Mouse (Mus musculus) limb, embryonic 10.5 days (tissue): ENCODE data around the gene Mbd5. TPM values are rescaled to one million over a fixed set of nuclear protein-coding genes. Genes with fewer than 3 reads are reported as not detected.

Experiments
- DNase-seq: peaks from one replicate; pipeline ENCODE4 v3.0.0-alpha.2; 2017; ENCODE audit warnings: low spot score
- H3K27ac ChIP-seq: fragments of 300-500 bp; sonication (generic); 2 replicates; pipeline ENCODE4 v1.5.1; 2016; ENCODE audit warnings: mild to moderate bottlenecking
- H3K27me3 ChIP-seq: fragments of 300-500 bp; sonication (generic); 2 replicates; pipeline ENCODE4 v1.6.1; 2016; ENCODE audit warnings: low read depth, mild to moderate bottlenecking; ENCODE audit not compliant: poor library complexity, severe bottlenecking
- H3K36me3 ChIP-seq: fragments of 300-500 bp; sonication (generic); 2 replicates; pipeline ENCODE4 v1.6.1; 2016; ENCODE audit warnings: mild to moderate bottlenecking, moderate library complexity
- H3K4me1 ChIP-seq: fragments of 300-500 bp; sonication (generic); 2 replicates; pipeline ENCODE4 v1.6.1; 2016
- H3K4me3 ChIP-seq: fragments of 300-500 bp; sonication (generic); 2 replicates; pipeline ENCODE4 v1.5.1; 2016; ENCODE audit warnings: mild to moderate bottlenecking, moderate library complexity
- H3K9me3 ChIP-seq: fragments of 300-500 bp; sonication (generic); replicated peaks from 2 replicates; pipeline ENCODE4 v1.6.1; 2016; ENCODE audit warnings: mild to moderate bottlenecking
- WGBS: fragments of 180-500 bp; shearing (Covaris S2); methylation state at CpG from one replicate; pipeline ENCODE4 v1.1.7; 2016; 5-methylcytosine and 5-hydroxymethylcytosine counted together
- polyA plus RNA-seq: library from polyadenylated mRNA; unstranded; fragments of >200 nt; fragmentation: Nextera tagmentation; extraction: Ambion mirVana; gene quantifications from 2 replicates; pipeline ENCODE4 v1.2.1, GENCODE M21; 2016

The Mbd5 gene
- polyA plus RNA-seq, 1 experiment from 2014 or later = 27.7 TPM

DNA sequence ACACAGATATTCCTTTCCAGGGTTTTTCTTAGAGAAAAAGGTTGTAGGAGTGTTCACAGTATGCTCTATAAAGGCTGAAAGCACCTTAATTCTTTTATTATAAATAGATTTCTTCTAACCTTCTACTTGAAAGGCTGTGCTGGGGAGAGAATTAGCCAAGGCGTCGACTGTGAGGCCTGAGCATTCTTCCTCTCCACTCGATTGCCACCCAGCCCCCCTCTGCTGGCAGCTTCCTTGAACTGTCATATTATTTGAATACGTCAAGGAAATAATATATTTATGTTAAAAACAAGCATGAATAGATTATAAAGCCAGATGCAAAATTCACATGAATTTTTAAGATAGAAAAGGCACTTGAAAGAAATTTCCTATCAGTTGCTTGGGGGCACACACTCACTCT lies 410.4 kb downstream of the Mbd5 start:
- H3K9me3 ChIP-seq = no peaks in the 10 kb centered on the region
- 77% methylated on average over 4 of the region's 4 CpGs for WGBS
- no peaks in the 10 kb centered on the region for H3K27me3 ChIP-seq

DNA sequence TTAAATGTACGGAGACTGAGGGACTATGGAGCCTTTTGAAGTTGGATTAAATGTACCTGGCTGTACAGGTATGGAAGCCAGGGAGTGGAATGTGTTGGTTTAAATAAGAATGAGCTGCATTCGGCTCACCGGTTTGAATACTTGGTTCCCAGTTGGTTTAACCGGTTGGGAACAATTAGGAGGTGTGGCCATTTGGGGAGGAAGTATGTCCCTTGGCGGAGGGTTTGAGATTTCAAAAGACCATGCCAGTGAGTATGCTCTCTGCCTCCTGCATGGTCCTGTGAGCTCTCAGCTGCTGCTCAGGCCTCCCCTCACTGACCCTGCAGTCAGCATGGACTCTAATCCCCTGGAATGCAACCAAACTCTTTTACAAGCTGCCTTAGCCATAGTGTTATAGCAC lies 415.2 kb downstream of the Mbd5 start:
- no peak for DNase-seq

More for the DNA sequence above, 410.4 kb downstream of the Mbd5 start:
- Histone ChIP-seq H3K4me1 (peaks cover 30% of the 10 kb centered on the region), H3K4me3 (no peak overlapping the region), H3K36me3 (no peaks in the 10 kb centered on the region), H3K27ac (no peak overlapping the region)
- DNase-seq = no peak

DNA sequence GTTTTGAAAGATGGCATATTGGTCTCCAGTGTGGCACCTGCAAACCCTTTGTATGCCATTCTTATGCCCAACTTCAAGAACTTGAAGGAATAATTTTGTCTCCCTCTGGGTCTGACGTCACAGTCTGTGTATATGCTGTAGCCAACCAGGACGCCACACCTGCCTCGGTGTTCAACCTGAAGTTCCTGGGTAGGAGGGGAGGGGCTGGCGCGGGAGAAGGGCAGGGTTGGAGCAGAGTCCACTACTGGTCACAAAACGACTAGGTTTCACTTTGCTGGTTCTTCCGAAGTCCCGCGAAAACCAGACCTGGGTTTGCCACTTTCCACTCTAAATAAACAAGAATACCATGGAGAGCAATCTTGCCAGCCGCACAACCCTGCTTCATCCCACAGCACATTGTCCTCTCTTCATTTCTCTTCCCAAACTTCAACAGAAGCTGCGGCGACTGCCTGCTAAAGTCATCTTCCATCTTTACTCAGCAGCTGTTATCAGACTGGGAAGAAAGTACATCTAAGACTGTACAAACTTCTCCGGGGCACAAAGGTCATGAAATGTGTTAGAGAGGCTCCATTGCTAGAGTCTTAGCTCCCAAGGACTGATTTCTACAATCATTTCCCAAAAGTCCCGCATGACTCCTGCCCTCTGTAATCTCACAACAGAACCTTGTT lies 417.7 kb downstream of the Mbd5 start:
- WGBS = 88% methylated on average over 14 of the region's 14 CpGs
- Histone ChIP-seq H3K4me1 (peaks cover 23% of the 10 kb centered on the region), H3K27ac (no peak overlapping the region), H3K27me3 (no peaks in the 10 kb centered on the region), H3K36me3 (no peaks in the 10 kb centered on the region), H3K4me3 (no peak overlapping the region), H3K9me3 (no peaks in the 10 kb centered on the region)
- no peak for DNase-seq

More for the DNA sequence above, 415.2 kb downstream of the Mbd5 start:
- H3K27me3 ChIP-seq = no peaks in the 10 kb centered on the region
- H3K27ac ChIP-seq = no peak overlapping the region
- 41% methylated on average over 5 of the region's 5 CpGs for WGBS
- H3K4me1 ChIP-seq = peaks cover 23% of the 10 kb centered on the region
- H3K36me3 ChIP-seq = no peaks in the 10 kb centered on the region
- no peaks in the 10 kb centered on the region for H3K9me3 ChIP-seq
- no peak overlapping the region for H3K4me3 ChIP-seq

DNA sequence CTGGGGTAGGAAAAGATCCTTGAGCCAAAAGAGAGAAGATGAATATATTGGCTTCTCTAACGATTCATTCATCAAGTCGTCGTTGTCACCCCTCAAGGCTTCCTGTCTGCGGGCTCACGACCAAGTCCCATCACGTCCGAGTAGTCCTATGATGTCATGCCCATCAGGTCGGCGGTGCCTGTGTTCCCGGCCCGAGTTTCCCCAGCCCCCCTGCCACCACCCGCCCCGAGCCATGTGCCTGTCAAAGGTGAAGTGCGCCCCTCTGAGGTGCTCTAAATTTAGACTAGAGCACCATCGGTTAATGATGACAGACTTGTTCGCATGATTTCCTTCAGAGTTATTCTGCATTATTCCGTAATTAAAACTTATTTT lies 418.2 kb downstream of the Mbd5 start:
- Histone ChIP-seq H3K4me3 (no peak overlapping the region), H3K36me3 (no peaks in the 10 kb centered on the region), H3K4me1 (peaks cover 23% of the 10 kb centered on the region), H3K9me3 (no peaks in the 10 kb centered on the region), H3K27ac (no peak overlapping the region), H3K27me3 (no peaks in the 10 kb centered on the region)
- WGBS = 66% methylated on average over 17 of the region's 17 CpGs
- no peak for DNase-seq

DNA sequence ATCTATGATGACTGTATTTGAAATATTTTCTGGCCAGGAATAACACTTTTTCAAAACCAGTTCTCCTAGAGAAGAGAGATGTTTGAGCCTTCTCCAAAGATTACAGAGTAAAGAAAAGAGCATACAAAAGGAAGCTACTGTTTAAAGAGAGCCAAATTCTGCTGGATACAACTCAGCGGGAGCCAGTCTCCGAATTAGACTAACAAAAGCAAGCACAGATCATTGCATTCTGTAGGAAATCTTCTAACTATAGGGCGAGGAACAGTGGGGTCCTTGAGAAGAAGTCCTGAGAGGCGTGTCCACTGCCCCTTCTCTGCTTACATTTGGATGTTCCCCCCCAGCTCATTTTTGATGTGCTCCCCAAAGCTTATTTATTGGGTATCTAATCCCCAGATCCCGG lies 422.3 kb downstream of the Mbd5 start:
- DNase-seq = no peak
- Histone ChIP-seq H3K36me3 (no peaks in the 10 kb centered on the region), H3K9me3 (no peaks in the 10 kb centered on the region), H3K4me1 (peaks cover 8% of the 10 kb centered on the region), H3K27ac (no peak overlapping the region), H3K27me3 (no peaks in the 10 kb centered on the region), H3K4me3 (no peak overlapping the region)
- WGBS = 78% methylated on average over 5 of the region's 5 CpGs

DNA sequence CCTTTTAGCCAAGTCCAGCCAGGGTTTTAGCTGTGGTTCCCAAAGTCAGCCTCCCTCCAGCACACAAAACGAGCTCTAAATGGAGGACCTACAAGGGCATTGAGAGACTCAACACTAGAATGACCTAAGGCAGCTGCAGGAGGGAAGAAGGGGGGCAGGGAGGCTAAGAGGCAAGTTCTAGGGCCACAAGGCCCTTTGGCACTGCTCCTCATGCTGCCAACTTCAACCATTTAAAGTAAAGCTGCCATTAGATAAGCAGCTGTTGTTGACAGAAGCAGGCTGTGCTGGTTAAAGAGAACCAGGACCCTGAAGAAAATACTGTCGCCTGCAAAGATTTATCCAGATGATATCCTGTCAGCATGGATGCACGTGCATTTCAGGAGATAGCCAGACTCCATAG lies 423.3 kb downstream of the Mbd5 start:
- no peak for DNase-seq
- 68% methylated on average over 3 of the region's 3 CpGs for WGBS
- Histone ChIP-seq H3K36me3 (no peaks in the 10 kb centered on the region), H3K4me1 (peaks cover 7% of the 10 kb centered on the region), H3K27ac (no peak overlapping the region), H3K27me3 (no peaks in the 10 kb centered on the region), H3K9me3 (no peaks in the 10 kb centered on the region), H3K4me3 (no peak overlapping the region)

Other genes starting within 250 kb of the Mbd5 start
- 11.8 and 16.2 TPM in 2 replicates for gene Acvr2a, start 135.4 kb upstream of the Mbd5 start, polyA plus RNA-seq
- gene Orc4, start 769 bp downstream of the Mbd5 start, polyA plus RNA-seq = 126 and 127 TPM in 2 replicates